Mouse (Mus musculus): ENCODE measurements at regions not wholly inside any gene's neighbourhood (a gene's known extent, or its start where the extent isn't known, plus 50 kb on each side); places are given as distances from the start of the nearest gene placed in this dataset.
A peak's percentile ranks its signal among the peaks of the same experiment; 100 is the strongest.

GRCm38 (mm10) chr9:78769168-78769567 is 153.8 kb downstream of the Cd109 start:
- no peaks in the 10 kb centered on the region for H3K36me3 ChIP-seq (ENCODE audit: control insufficient read depth, insufficient read depth, low read length)
- 44% methylated on average over 5 of the region's 5 CpGs for WGBS
- no peaks in the 10 kb centered on the region for H3K4me1 ChIP-seq (ENCODE audit: control insufficient read depth, insufficient read depth, low read length)
- no peak overlapping the region for H3K4me3 ChIP-seq (ENCODE audit: low read depth, low read length)
- DNase-seq (ENCODE audit: low spot score) (peak; percentile 75), ATAC-seq (no peak)
- no peak overlapping the region for H3K9ac ChIP-seq (ENCODE audit: low read length)
- H3K27me3 ChIP-seq (replicated peaks; ENCODE audit: control insufficient read depth, insufficient read depth, low read length): no peaks in the 10 kb centered on the region
- no peak overlapping the region for H3K27ac ChIP-seq (ENCODE audit: low read depth, low read length)
- no peak overlapping the region for H3K4me2 ChIP-seq (ENCODE audit: low read length)
- H3K9me3 ChIP-seq (replicated peaks; ENCODE audit: control insufficient read depth, low read length): no peaks in the 10 kb centered on the region

GRCm38 (mm10) chr9:78773936-78774335 is 158.6 kb downstream of the Cd109 start:
- H3K4me2 ChIP-seq (ENCODE audit: low read length): no peak overlapping the region
- ATAC-seq (no peak), DNase-seq (ENCODE audit: low spot score) (no peak)
- no peak overlapping the region for H3K4me3 ChIP-seq (ENCODE audit: low read depth, low read length)
- no peaks in the 10 kb centered on the region for H3K36me3 ChIP-seq (ENCODE audit: control insufficient read depth, insufficient read depth, low read length)
- H3K27ac ChIP-seq (ENCODE audit: low read depth, low read length): no peak overlapping the region
- no peaks in the 10 kb centered on the region for H3K9me3 ChIP-seq (replicated peaks; ENCODE audit: control insufficient read depth, low read length)
- H3K27me3 ChIP-seq (replicated peaks; ENCODE audit: control insufficient read depth, insufficient read depth, low read length): no peaks in the 10 kb centered on the region
- H3K4me1 ChIP-seq (ENCODE audit: control insufficient read depth, insufficient read depth, low read length): no peaks in the 10 kb centered on the region
- 55% methylated on average over 3 of the region's 3 CpGs for WGBS
- H3K9ac ChIP-seq (ENCODE audit: low read length): no peak overlapping the region

- Histone ChIP-seq H3K4me1 (ENCODE audit: control insufficient read depth, insufficient read depth, low read length) (no peaks in the 10 kb centered on the region), H3K4me3 (ENCODE audit: low read depth, low read length) (no peak overlapping the region), H3K27ac (ENCODE audit: low read depth, low read length) (no peak overlapping the region), H3K9me3 (replicated peaks; ENCODE audit: control insufficient read depth, low read length) (no peaks in the 10 kb centered on the region), H3K9ac (ENCODE audit: low read length) (no peak overlapping the region), H3K4me2 (ENCODE audit: low read length) (no peak overlapping the region), H3K27me3 (replicated peaks; ENCODE audit: control insufficient read depth, insufficient read depth, low read length) (no peaks in the 10 kb centered on the region), H3K36me3 (ENCODE audit: control insufficient read depth, insufficient read depth, low read length) (no peaks in the 10 kb centered on the region)
- peak; percentile 80 for DNase-seq (ENCODE audit: low spot score)
- 16% methylated on average over 5 of the region's 5 CpGs for WGBS
- peak; percentile 61; the same call in 1 of the 2 replicates for ATAC-seq
Measured at GRCm38 (mm10) chr9:78775462-78775861, 160.1 kb downstream of the Cd109 start.

GRCm38 (mm10) chr9:78780595-78780994 is 165.2 kb downstream of the Cd109 start:
- Histone ChIP-seq H3K36me3 (ENCODE audit: control insufficient read depth, insufficient read depth, low read length) (no peaks in the 10 kb centered on the region), H3K4me2 (ENCODE audit: low read length) (no peak overlapping the region), H3K4me1 (ENCODE audit: control insufficient read depth, insufficient read depth, low read length) (no peaks in the 10 kb centered on the region), H3K9ac (ENCODE audit: low read length) (no peak overlapping the region), H3K27me3 (replicated peaks; ENCODE audit: control insufficient read depth, insufficient read depth, low read length) (no peaks in the 10 kb centered on the region), H3K4me3 (ENCODE audit: low read depth, low read length) (no peak overlapping the region), H3K9me3 (replicated peaks; ENCODE audit: control insufficient read depth, low read length) (no peaks in the 10 kb centered on the region), H3K27ac (ENCODE audit: low read depth, low read length) (no peak overlapping the region)
- 90% methylated on average over 4 of the region's 4 CpGs for WGBS
- DNase-seq (ENCODE audit: low spot score): no peak
- ATAC-seq: no peak

GRCm38 (mm10) chr9:78782297-78782696 is 167.0 kb downstream of the Cd109 start:
- ATAC-seq (no peak), DNase-seq (ENCODE audit: low spot score) (no peak)
- Histone ChIP-seq H3K27me3 (replicated peaks; ENCODE audit: control insufficient read depth, insufficient read depth, low read length) (no peaks in the 10 kb centered on the region), H3K9me3 (replicated peaks; ENCODE audit: control insufficient read depth, low read length) (no peaks in the 10 kb centered on the region), H3K36me3 (ENCODE audit: control insufficient read depth, insufficient read depth, low read length) (no peaks in the 10 kb centered on the region), H3K4me1 (ENCODE audit: control insufficient read depth, insufficient read depth, low read length) (no peaks in the 10 kb centered on the region), H3K4me3 (ENCODE audit: low read depth, low read length) (no peak overlapping the region), H3K9ac (ENCODE audit: low read length) (no peak overlapping the region), H3K4me2 (ENCODE audit: low read length) (no peak overlapping the region), H3K27ac (ENCODE audit: low read depth, low read length) (no peak overlapping the region)
- WGBS: 94% methylated on average over 4 of the region's 4 CpGs

GRCm38 (mm10) chr9:78782860-78783259 is 167.5 kb downstream of the Cd109 start:
- H3K4me2 ChIP-seq (ENCODE audit: low read length): no peak overlapping the region
- H3K9ac ChIP-seq (ENCODE audit: low read length): no peak overlapping the region
- no peak overlapping the region for H3K27ac ChIP-seq (ENCODE audit: low read depth, low read length)
- ATAC-seq: no peak
- H3K27me3 ChIP-seq (replicated peaks; ENCODE audit: control insufficient read depth, insufficient read depth, low read length): no peaks in the 10 kb centered on the region
- no peaks in the 10 kb centered on the region for H3K36me3 ChIP-seq (ENCODE audit: control insufficient read depth, insufficient read depth, low read length)
- H3K4me1 ChIP-seq (ENCODE audit: control insufficient read depth, insufficient read depth, low read length): no peaks in the 10 kb centered on the region
- no peak for DNase-seq (ENCODE audit: low spot score)
- no peak overlapping the region for H3K4me3 ChIP-seq (ENCODE audit: low read depth, low read length)
- H3K9me3 ChIP-seq (replicated peaks; ENCODE audit: control insufficient read depth, low read length): no peaks in the 10 kb centered on the region
- 70% methylated on average over 8 of the region's 8 CpGs for WGBS

GRCm38 (mm10) chr9:78787866-78788265 is 172.5 kb downstream of the Cd109 start:
- no peaks in the 10 kb centered on the region for H3K36me3 ChIP-seq (ENCODE audit: control insufficient read depth, insufficient read depth, low read length)
- H3K4me3 ChIP-seq (ENCODE audit: low read depth, low read length): no peak overlapping the region
- DNase-seq (ENCODE audit: low spot score): peak; percentile 93
- H3K4me2 ChIP-seq (ENCODE audit: low read length): no peak overlapping the region
- H3K9me3 ChIP-seq (replicated peaks; ENCODE audit: control insufficient read depth, low read length): no peaks in the 10 kb centered on the region
- H3K9ac ChIP-seq (ENCODE audit: low read length): no peak overlapping the region
- ATAC-seq: peak; percentile 92
- 3% methylated on average over 1 of the region's 1 CpGs for WGBS
- H3K27ac ChIP-seq (ENCODE audit: low read depth, low read length): no peak overlapping the region
- no peaks in the 10 kb centered on the region for H3K4me1 ChIP-seq (ENCODE audit: control insufficient read depth, insufficient read depth, low read length)
- H3K27me3 ChIP-seq (replicated peaks; ENCODE audit: control insufficient read depth, insufficient read depth, low read length): no peaks in the 10 kb centered on the region

GRCm38 (mm10) chr9:78789703-78790102 is 174.4 kb downstream of the Cd109 start:
- DNase-seq (ENCODE audit: low spot score): peak; percentile 31
- Histone ChIP-seq H3K9ac (ENCODE audit: low read length) (no peak overlapping the region), H3K27ac (ENCODE audit: low read depth, low read length) (no peak overlapping the region), H3K27me3 (replicated peaks; ENCODE audit: control insufficient read depth, insufficient read depth, low read length) (no peaks in the 10 kb centered on the region), H3K4me2 (ENCODE audit: low read length) (no peak overlapping the region), H3K4me3 (ENCODE audit: low read depth, low read length) (no peak overlapping the region), H3K36me3 (ENCODE audit: control insufficient read depth, insufficient read depth, low read length) (no peaks in the 10 kb centered on the region), H3K9me3 (replicated peaks; ENCODE audit: control insufficient read depth, low read length) (no peaks in the 10 kb centered on the region), H3K4me1 (ENCODE audit: control insufficient read depth, insufficient read depth, low read length) (no peaks in the 10 kb centered on the region)
- ATAC-seq: no peak

GRCm38 (mm10) chr9:78790155-78790554 is 174.8 kb downstream of the Cd109 start:
- Histone ChIP-seq H3K4me2 (ENCODE audit: low read length) (no peak overlapping the region), H3K36me3 (ENCODE audit: control insufficient read depth, insufficient read depth, low read length) (no peaks in the 10 kb centered on the region), H3K9me3 (replicated peaks; ENCODE audit: control insufficient read depth, low read length) (no peaks in the 10 kb centered on the region), H3K9ac (ENCODE audit: low read length) (no peak overlapping the region), H3K4me1 (ENCODE audit: control insufficient read depth, insufficient read depth, low read length) (no peaks in the 10 kb centered on the region), H3K4me3 (ENCODE audit: low read depth, low read length) (no peak overlapping the region), H3K27me3 (replicated peaks; ENCODE audit: control insufficient read depth, insufficient read depth, low read length) (no peaks in the 10 kb centered on the region), H3K27ac (ENCODE audit: low read depth, low read length) (no peak overlapping the region)
- 84% methylated on average over 2 of the region's 2 CpGs for WGBS
- ATAC-seq: no peak
- DNase-seq (ENCODE audit: low spot score): no peak

All from forebrain, embryonic 14.5 days (tissue).